Mouse (Mus musculus) right cerebral cortex, postnatal 25 days (tissue): ENCODE measurements around the gene Mms19.
A peak's percentile ranks its signal among the peaks of the same experiment; 100 is the strongest.

Source experiments
- DNase-seq: peaks from one replicate; pipeline ENCODE4 v3.0.0; 2022

Gene Mms19

GRCm38 (mm10) chr19:41895460-41896318 lies 85.3 kb downstream of the Mms19 start, which contains the start of gene Rrp12:
TSS of gene Rrp12 (minus strand) at chr19:41896173.
- peak; percentile 79 for DNase-seq

- DNase-seq, result no peak
These were observed 86.0 kb downstream of the Mms19 start for GRCm38 (mm10) chr19:41894959-41895358.
